In genomic region chr4:101354086-101354855, GRCm38 (mm10) we compare ENCODE assay signal across 8 mouse cellular contexts.
A peak's percentile ranks its signal among the peaks of the same experiment; 100 is the strongest.
DNase-seq lines count a peak whose midpoint lies in the region; ATAC-seq and TF ChIP-seq lines count a peak whose summit lies in the region.

No protein-coding gene starts in this region.

- 14% methylated on average over 7 of the region's 7 CpGs for WGBS in kidney, adult 2 months
- WGBS in forebrain, embryonic 10.5 days = 63% methylated on average over 7 of the region's 7 CpGs
- WGBS in intestine, embryonic 15.5 days = 24% methylated on average over 7 of the region's 7 CpGs
- WGBS in neural tube, embryonic 12.5 days = 41% methylated on average over 7 of the region's 7 CpGs

- no peak for TF ChIP-seq POLR2A in kidney, adult 2 months (IDR thresholded peaks at IDR 0.05; ENCODE audit: low read depth, low read length)

- DNase-seq in kidney, adult 2 months = peak; percentile 55
- DNase-seq in kidney, adult 11 months = no peak
- no peak for DNase-seq in forebrain, embryonic 10.5 days (ENCODE audit: extremely low spot score, low spot score)
- DNase-seq in left cerebral cortex, adult 8-10 months (ENCODE audit: low spot score in 2 of 2) = no peak
- no peak for DNase-seq in cerebellum, postnatal 10 days
- no peak for DNase-seq in layer of hippocampus, adult 8-10 months (ENCODE audit: low spot score in 2 of 2)

- peak overlapping the region; percentile 94 for H3K27ac ChIP-seq in kidney, adult 2 months (ENCODE audit: insufficient read depth, low read depth, low read length)
- H3K27ac ChIP-seq in forebrain, embryonic 10.5 days = no peak overlapping the region
- H3K27ac ChIP-seq in intestine, embryonic 15.5 days = no peak overlapping the region
- no peak overlapping the region for H3K27ac ChIP-seq in neural tube, embryonic 12.5 days

- H3K27me3 ChIP-seq in kidney, adult 2 months (replicated peaks; ENCODE audit: control insufficient read depth, insufficient read depth, low read length) = no peaks in the 10 kb centered on the region
- peaks cover 8% of the 10 kb centered on the region for H3K27me3 ChIP-seq in forebrain, embryonic 10.5 days (ENCODE audit: poor library complexity, severe bottlenecking)
- no peaks in the 10 kb centered on the region; the same call in 1 of the 2 replicates for H3K27me3 ChIP-seq in intestine, embryonic 15.5 days (replicated peaks)
- H3K27me3 ChIP-seq in neural tube, embryonic 12.5 days (replicated peaks) = no peaks in the 10 kb centered on the region

- no peak overlapping the region for H3K9ac ChIP-seq in intestine, embryonic 15.5 days
- peak overlapping the region; percentile 91 for H3K9ac ChIP-seq in neural tube, embryonic 12.5 days

- no peaks in the 10 kb centered on the region; the same call in 1 of the 2 replicates for H3K36me3 ChIP-seq in kidney, adult 2 months (ENCODE audit: control insufficient read depth, insufficient read depth, low read length)
- peaks cover 5% of the 10 kb centered on the region; the same call in 1 of the 2 replicates for H3K36me3 ChIP-seq in forebrain, embryonic 10.5 days (replicated peaks)
- no peaks in the 10 kb centered on the region for H3K36me3 ChIP-seq in intestine, embryonic 15.5 days
- H3K36me3 ChIP-seq in neural tube, embryonic 12.5 days = no peaks in the 10 kb centered on the region

- peak overlapping the region; percentile 96 for H3K4me3 ChIP-seq in kidney, adult 2 months (ENCODE audit: insufficient read depth, low read depth, low read length)
- peak overlapping the region; percentile 87 for H3K4me3 ChIP-seq in forebrain, embryonic 10.5 days
- H3K4me3 ChIP-seq in intestine, embryonic 15.5 days (replicated peaks) = peak overlapping the region; percentile 83; the same call in 1 of the 2 replicates
- H3K4me3 ChIP-seq in neural tube, embryonic 12.5 days = peak overlapping the region; percentile 91

- H3K9me3 ChIP-seq in forebrain, embryonic 10.5 days = no peaks in the 10 kb centered on the region
- no peaks in the 10 kb centered on the region for H3K9me3 ChIP-seq in intestine, embryonic 15.5 days
- no peaks in the 10 kb centered on the region for H3K9me3 ChIP-seq in neural tube, embryonic 12.5 days

- peaks cover 10% of the 10 kb centered on the region; the same call in 1 of the 2 replicates for H3K4me1 ChIP-seq in kidney, adult 2 months (ENCODE audit: control insufficient read depth, insufficient read depth, low read length)
- peaks cover 36% of the 10 kb centered on the region for H3K4me1 ChIP-seq in forebrain, embryonic 10.5 days
- H3K4me1 ChIP-seq in intestine, embryonic 15.5 days (replicated peaks) = peaks cover 4% of the 10 kb centered on the region
- H3K4me1 ChIP-seq in neural tube, embryonic 12.5 days = peaks cover 35% of the 10 kb centered on the region

- no peak for TF ChIP-seq CTCF in kidney, adult 2 months (conservative IDR thresholded peaks at IDR 0.05; ENCODE audit: insufficient read depth, insufficient read length, low read depth, low read length)

- H3K4me2 ChIP-seq in intestine, embryonic 15.5 days (replicated peaks) = peak overlapping the region; percentile 81
- H3K4me2 ChIP-seq in neural tube, embryonic 12.5 days (replicated peaks) = peak overlapping the region; percentile 77

- ATAC-seq in intestine, embryonic 15.5 days = no peak
- ATAC-seq in neural tube, embryonic 12.5 days (ENCODE audit: low FRiP score, low read depth) = no peak
